Mouse (Mus musculus) C2C12 (cell line): ENCODE results near the gene Gramd1b.

Experiments used
- CEBPB ChIP-seq: IDR thresholded peaks from one replicate; pipeline ENCODE4 v1.6.1; 2011; ENCODE audit warnings: low read depth, mild to moderate bottlenecking, control low read depth, moderate library complexity
- CTCF ChIP-seq: IDR thresholded peaks from one replicate; pipeline ENCODE4 v1.5.1; 2011; ENCODE audit not compliant: control insufficient read depth, insufficient read depth, insufficient read length
- MAX ChIP-seq: IDR thresholded peaks from one replicate; pipeline ENCODE4 v1.6.1; 2011; ENCODE audit warnings: mild to moderate bottlenecking, control low read depth

- TF ChIP-seq CTCF (no peak), MAX (no peak), CEBPB (no peak)
These were observed 25.2 kb upstream of the Gramd1b start for GRCm38 (mm10) chr9:40556396-40556795.
